Mouse (Mus musculus) forebrain, postnatal 0 days (tissue): ENCODE results near the gene Ceacam1. TPM values are rescaled to one million over a fixed set of nuclear protein-coding genes. Genes with fewer than 3 reads are reported as not detected.
A peak's percentile ranks its signal among the peaks of the same experiment; 100 is the strongest.
"Not testable (repeated sequence)": the region's sequence is repeated elsewhere in the genome, so short reads cannot be mapped to it uniquely, and the experiment has no call there.

Experiments used
- ATAC-seq: fragments of 200-750 bp; cut with Nextera tagmentation; 2 replicates; pipeline ENCODE4 v1.8.0; 2017; ENCODE audit warnings: mild to moderate bottlenecking, moderate library complexity
- DNase-seq: peaks from one replicate; pipeline ENCODE4 v3.0.0-alpha.2; 2015
- H3K27ac ChIP-seq: fragments of 300-500 bp; sonication (generic); 2 replicates; pipeline ENCODE4 v1.5.1; 2014; ENCODE audit warnings: low read depth, mild to moderate bottlenecking, antibody characterized with exemption, low read length, moderate library complexity, mixed read lengths
- H3K27me3 ChIP-seq: fragments of 300-500 bp; sonication (generic); 2 replicates; pipeline ENCODE4 v1.6.1; 2014; ENCODE audit warnings: mild to moderate bottlenecking, low read length, mixed read lengths; ENCODE audit not compliant: insufficient read depth
- H3K36me3 ChIP-seq: fragments of 300-500 bp; sonication (generic); 2 replicates; pipeline ENCODE4 v1.6.1; 2014; ENCODE audit warnings: mild to moderate bottlenecking, moderate library complexity; ENCODE audit not compliant: insufficient read depth
- H3K4me1 ChIP-seq: fragments of 300-500 bp; sonication (generic); 2 replicates; pipeline ENCODE4 v1.6.1; 2014; ENCODE audit warnings: antibody characterized with exemption; ENCODE audit not compliant: insufficient read depth
- H3K4me2 ChIP-seq: fragments of 300-500 bp; sonication (generic); 2 replicates; pipeline ENCODE4 v1.6.1; 2014; ENCODE audit warnings: low read depth, mild to moderate bottlenecking, moderate library complexity
- H3K4me3 ChIP-seq: fragments of 300-500 bp; sonication (generic); 2 replicates; pipeline ENCODE4 v1.5.1; 2014; ENCODE audit warnings: low read depth, low read length, mixed read lengths
- H3K9ac ChIP-seq: fragments of 300-500 bp; sonication (generic); 2 replicates; pipeline ENCODE4 v1.6.1; 2014; ENCODE audit warnings: mild to moderate bottlenecking
- H3K9me3 ChIP-seq: fragments of 300-500 bp; sonication (generic); 2 replicates; pipeline ENCODE4 v1.6.1; 2016; ENCODE audit warnings: low read length
- CTCF ChIP-seq: sonication (generic); IDR thresholded peaks from 2 replicates; pipeline ENCODE4 v1.5.1; 2016; ENCODE audit warnings: antibody characterized with exemption, control low read depth, low read depth
- WGBS: fragments of 180-500 bp; shearing (Covaris S2); extraction: QIAGEN DNeasy Blood & Tissue Kit; methylation state at CpG from one replicate; pipeline ENCODE4 v1.1.7; 2014; 5-methylcytosine and 5-hydroxymethylcytosine counted together
- polyA plus RNA-seq: library from polyadenylated mRNA; unstranded; fragments of >200 nt; fragmentation: Nextera tagmentation; extraction: Ambion mirVana; gene quantifications from 2 replicates; pipeline ENCODE4 v1.2.1, GENCODE M21; 2015
- total RNA-seq: library from RNA; depleted of rRNA; stranded (reverse); fragments of >200 nt; gene quantifications from 2 replicates; pipeline ENCODE4 v1.2.3, GENCODE M21; 2014

Gene Ceacam1
- total and polyA plus RNA-seq, 2 experiments from 2014 or later: 0.24 to 1.4 TPM

- ATAC-seq (no peak), DNase-seq (no peak)
- Histone ChIP-seq H3K4me2 (no peak overlapping the region), H3K27me3 (no peaks in the 10 kb centered on the region), H3K9me3 (no peaks in the 10 kb centered on the region), H3K27ac (no peak overlapping the region), H3K4me3 (no peak overlapping the region), H3K9ac (no peak overlapping the region), H3K4me1 (no peaks in the 10 kb centered on the region), H3K36me3 (no peaks in the 10 kb centered on the region)
- 78% methylated on average over 1 of the region's 1 CpGs for WGBS
- no peak for TF ChIP-seq CTCF
Observed at GRCm38 (mm10) chr7:25465010-25465409, 12.4 kb downstream of the Ceacam1 start.

DNA sequence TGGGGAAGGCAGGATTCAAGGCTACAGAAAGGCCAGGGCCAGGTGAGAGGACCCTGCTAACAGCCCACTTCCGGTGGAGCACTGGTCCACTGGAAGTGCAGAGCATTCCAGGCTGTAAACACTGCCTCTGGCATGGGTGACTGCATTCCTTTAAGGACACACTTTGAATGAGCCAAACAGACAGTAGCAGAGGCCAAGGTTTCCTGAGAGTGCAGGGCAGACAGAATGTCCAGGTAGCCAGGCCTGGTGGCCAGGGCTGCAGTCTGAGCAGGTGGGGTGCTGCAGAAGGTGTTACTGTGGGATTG is 15.4 kb downstream of the Ceacam1 start:
- not testable (repeated sequence) for H3K9me3 ChIP-seq, DNase-seq, H3K27ac ChIP-seq, H3K9ac ChIP-seq, H3K27me3 ChIP-seq, H3K4me1 ChIP-seq, H3K36me3 ChIP-seq, H3K4me2 ChIP-seq, H3K4me3 ChIP-seq, ATAC-seq
- WGBS: no CpG with 5 or more reads among the region's 1 CpGs

DNA sequence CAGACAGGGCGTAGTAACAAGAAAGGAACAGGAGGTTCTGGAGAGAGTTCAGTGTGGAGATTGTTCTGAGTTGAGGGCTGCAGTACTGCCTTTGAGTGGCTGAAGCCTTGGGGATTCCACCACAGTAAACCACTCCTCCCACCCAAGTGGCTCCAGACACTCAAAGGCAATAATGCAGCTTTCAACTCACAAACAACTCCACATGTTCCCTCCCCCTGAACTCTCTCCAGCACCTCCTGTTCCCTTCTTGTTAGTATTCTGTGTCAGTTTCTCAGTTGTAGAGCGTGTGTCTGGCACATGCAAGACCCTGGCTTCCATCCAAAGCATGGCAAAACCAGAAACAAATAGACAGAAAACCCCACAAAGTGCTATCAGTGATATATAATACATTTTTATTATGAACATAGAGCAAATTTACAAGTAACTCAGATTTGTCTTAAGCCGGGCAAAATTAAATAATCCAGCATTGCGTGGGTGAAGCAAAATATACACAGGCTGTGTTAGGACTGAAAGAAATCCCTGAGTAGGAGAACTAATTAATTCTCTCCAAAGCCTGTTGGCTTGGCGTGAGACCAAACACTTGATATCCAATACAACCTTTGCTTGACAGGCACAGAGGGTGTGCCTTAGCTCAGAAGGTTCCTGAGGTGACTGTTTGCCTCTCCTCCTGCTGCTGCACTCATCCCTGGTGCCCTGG is 15.9 kb downstream of the Ceacam1 start:
- DNase-seq: peak; percentile 71
- H3K36me3 ChIP-seq, H3K9ac ChIP-seq, H3K4me1 ChIP-seq, H3K4me2 ChIP-seq, H3K9me3 ChIP-seq, H3K27me3 ChIP-seq, H3K27ac ChIP-seq, H3K4me3 ChIP-seq: not testable (repeated sequence)
- ATAC-seq: peak; percentile 94
- 8% methylated on average over 4 of the region's 5 CpGs for WGBS

DNA sequence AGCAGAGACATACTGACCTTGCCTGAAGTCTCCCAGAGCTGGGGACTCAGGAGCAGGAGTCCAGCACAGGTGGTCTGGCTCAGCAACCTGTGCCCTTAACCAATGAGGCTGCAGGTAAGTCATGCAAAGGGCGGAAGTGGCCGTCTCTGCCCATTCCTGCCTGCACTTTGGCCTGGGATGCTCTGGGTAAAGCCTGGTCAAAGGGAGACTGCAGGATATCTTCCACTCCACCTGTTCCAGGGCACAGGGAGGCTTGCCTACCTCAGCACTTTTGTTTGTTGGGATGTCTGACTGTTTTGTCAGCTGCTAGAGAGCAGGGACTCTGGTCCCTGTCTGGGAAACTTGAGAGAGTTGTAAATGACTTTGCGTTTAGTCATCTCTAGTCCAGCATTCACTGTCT is 25.3 kb downstream of the Ceacam1 start:
- DNase-seq (no peak), ATAC-seq (no peak)
- Histone ChIP-seq H3K27ac (no peak overlapping the region), H3K9me3 (no peaks in the 10 kb centered on the region), H3K4me1 (no peaks in the 10 kb centered on the region), H3K36me3 (no peaks in the 10 kb centered on the region), H3K4me3 (no peak overlapping the region), H3K27me3 (no peaks in the 10 kb centered on the region), H3K4me2 (no peak overlapping the region), H3K9ac (no peak overlapping the region)
- WGBS: 88% methylated on average over 3 of the region's 3 CpGs
- no peak for TF ChIP-seq CTCF

DNA sequence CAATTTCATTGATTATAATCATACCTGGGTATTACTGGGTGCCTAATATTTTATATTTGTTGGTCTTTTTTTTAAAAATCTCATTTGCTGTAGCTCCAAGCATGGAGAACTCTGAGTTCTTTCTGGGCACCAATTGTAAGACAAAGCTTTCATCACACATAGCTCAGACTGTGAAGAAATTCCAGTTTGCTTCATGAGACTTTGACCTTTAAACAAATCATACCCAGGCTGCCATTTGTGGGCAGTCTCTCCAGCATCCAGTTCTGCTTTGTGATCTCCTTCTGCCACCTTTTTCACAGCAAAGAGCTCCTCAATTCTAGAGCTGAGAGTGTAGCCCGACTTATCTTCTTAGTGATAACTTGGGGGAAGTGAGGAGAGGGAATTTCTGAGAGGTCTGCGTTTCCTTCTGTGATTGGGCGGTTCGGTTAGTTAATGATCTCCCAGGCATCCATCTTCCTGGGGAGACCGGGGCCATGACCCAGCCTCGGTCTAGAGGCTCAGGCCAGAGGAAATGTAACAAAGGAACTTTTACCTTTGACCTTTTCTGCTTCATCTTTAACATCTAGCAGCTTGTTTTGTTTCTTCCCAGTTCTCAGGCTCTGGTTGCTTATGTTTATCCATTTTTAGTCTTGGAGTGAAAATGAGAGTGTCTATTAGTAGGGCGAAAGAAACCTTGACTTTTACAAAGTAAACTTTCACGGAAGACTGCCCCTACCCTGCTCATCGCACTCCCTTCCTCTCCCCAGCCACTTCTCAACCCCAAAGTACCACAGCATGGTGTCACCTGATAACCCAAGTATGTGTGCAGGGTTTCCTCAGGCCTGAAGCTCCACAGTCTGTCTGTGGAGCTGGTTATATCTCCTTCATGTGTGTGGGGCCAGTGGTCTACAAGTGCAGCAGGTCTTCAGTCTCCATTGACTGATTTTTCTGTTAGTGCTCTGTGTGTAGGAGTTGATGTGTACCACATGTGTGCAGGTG is 27.2 kb downstream of the Ceacam1 start:
- no peaks in the 10 kb centered on the region for H3K36me3 ChIP-seq
- TF ChIP-seq CTCF: no peak

GRCm38 (mm10) chr7:25440816-25441153 is 36.6 kb downstream of the Ceacam1 start:
- Histone ChIP-seq H3K4me3 (no peak overlapping the region), H3K9ac (no peak overlapping the region), H3K27ac (no peak overlapping the region), H3K4me1 (no peaks in the 10 kb centered on the region), H3K27me3 (no peaks in the 10 kb centered on the region), H3K9me3 (no peaks in the 10 kb centered on the region), H3K36me3 (no peaks in the 10 kb centered on the region), H3K4me2 (no peak overlapping the region)
- no peak for DNase-seq
- no peak for TF ChIP-seq CTCF
- no peak for ATAC-seq
- 90% methylated on average over 6 of the region's 6 CpGs for WGBS

More for the DNA sequence above, 27.2 kb downstream of the Ceacam1 start:
- H3K4me2 ChIP-seq: no peak overlapping the region
- H3K9ac ChIP-seq: no peak overlapping the region
- H3K9me3 ChIP-seq: no peaks in the 10 kb centered on the region
- DNase-seq (no peak), ATAC-seq (no peak)
- no peaks in the 10 kb centered on the region for H3K4me1 ChIP-seq
- no peaks in the 10 kb centered on the region for H3K27me3 ChIP-seq
- WGBS: 74% methylated on average over 9 of the region's 9 CpGs
- H3K4me3 ChIP-seq: no peak overlapping the region
- no peak overlapping the region for H3K27ac ChIP-seq
